Mouse (Mus musculus) frontal cortex, adult (tissue): ENCODE measurements at regions not wholly inside any gene's neighbourhood (a gene's known extent, or its start where the extent isn't known, plus 50 kb on each side); places are given as distances from the start of the nearest gene placed in this dataset.
"Not testable (repeated sequence)": the region's sequence is repeated elsewhere in the genome, so short reads cannot be mapped to it uniquely, and the experiment has no call there.

Experiments used
- ATAC-seq: cut with Nextera tagmentation; 2 replicates; pipeline ENCODE4 v1.9.2; 2017; ENCODE audit warnings: mild to moderate bottlenecking, moderate library complexity, mixed read lengths; ENCODE audit not compliant: low TSS enrichment

DNA sequence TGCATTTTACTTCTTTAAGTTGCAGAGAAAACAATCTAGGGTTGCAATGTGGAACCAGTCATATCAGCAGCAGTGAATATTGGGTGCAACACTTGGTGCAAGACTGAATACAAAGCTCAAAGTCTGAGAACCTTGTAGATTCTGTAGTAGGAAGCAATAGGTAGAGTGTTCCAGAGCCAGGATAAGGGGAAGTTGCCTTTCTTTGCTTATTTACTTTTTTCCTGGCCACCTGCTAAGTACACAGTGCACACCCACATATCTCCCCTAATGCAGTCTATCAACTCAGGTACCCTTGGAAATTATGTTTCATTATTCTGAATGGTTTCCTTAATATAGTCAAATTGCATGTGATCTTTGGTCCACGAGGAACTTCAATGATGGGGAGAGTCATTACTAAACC lies 464.9 kb downstream of the Inhba start:
- no peak for ATAC-seq

DNA sequence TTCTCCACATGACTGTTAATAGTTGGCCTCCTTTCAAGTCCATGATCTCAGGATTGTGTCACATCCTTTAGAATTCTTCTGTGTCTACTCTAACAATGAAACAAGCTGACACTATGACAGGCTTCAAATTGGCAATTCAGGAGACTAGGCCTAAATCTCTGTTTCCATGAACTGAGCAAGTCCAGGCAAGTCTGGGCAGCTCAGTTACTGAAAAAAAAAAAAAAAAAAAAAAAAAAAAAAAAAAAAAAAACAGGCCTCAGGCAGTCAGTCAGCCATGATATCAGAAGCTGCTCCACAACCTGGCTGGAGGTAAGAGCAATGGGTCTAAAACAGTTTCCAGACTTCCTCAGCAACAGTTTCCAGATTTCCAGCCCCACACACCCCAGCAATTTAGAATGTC lies 475.6 kb downstream of the Inhba start:
- ATAC-seq = no peak

DNA sequence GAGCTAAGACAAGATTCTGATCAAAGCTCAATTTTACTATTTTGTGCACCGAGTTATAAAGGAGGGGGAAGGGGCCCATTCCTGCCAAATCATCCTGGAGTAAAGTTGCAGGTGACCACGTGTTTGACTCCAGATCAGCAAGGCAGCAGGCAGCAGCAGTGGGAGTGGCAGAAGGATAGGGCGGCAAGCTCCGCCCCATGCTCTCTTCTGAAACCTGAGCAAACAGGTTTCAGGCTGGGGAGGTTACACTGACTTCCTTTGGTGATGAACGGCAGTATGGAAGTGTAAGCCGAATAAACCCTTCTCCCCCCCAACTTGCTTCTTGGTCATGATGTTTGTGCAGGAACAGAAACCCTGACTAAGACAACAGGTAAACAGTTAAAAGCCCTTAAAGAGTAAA lies 479.0 kb downstream of the Inhba start:
- ATAC-seq = not testable (repeated sequence)

DNA sequence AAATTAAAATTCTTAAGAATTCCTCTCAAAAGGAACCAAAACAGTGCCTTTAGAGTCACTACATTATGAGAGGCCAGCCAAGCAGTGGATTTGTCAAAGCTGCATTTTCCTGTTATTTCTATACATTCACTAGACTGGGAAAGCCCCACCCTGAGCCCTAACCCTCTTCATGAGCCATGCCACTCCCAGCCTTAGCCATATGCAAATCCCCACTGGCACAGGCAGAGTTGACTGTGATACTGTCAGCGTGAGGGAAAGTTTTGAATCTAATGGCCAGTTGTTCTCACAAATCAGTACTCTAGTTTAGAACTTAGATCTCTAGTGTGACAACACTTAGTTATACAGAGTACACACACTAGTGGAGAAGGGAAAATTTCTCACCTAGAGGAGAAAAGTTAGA lies 486.4 kb downstream of the Inhba start:
- no peak for ATAC-seq

DNA sequence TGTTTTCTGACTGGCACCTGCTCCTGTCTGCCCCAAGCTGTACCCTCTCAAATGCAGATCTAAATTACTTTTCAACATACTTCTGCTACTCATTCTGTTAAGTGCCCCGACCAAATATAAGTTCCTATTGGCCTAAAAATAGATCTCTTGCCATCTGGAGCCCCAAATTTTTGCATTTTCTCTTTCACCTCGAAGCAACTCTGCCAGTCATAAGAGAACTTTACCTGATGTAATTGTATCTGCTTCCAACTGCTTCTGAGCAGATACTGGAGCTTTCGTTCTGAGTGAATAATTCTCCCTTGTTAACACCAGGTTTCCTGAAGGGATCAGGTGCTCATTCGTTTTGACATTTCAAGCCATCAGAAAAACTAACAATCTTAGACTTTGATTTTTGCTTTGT lies 501.2 kb downstream of the Inhba start:
- no peak for ATAC-seq

DNA sequence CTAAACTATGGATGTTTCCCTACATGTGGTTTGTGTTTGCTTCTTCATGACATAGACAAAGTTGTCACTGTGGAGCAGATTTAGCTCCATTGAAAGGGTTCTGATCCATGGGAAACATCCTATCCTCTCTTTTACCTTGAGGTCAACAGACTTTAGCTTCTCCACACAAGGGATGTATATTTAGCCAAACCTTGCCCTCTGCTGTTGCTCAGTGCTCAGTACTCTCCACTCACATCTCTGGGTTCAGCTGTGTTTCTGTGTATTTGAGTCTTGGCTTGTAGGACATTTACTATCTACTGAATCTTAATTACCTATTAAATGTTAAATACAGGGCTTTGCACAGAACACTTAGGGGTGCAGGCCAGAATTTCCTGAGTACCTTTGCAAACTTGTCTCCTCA lies 503.5 kb downstream of the Inhba start:
- no peak for ATAC-seq

DNA sequence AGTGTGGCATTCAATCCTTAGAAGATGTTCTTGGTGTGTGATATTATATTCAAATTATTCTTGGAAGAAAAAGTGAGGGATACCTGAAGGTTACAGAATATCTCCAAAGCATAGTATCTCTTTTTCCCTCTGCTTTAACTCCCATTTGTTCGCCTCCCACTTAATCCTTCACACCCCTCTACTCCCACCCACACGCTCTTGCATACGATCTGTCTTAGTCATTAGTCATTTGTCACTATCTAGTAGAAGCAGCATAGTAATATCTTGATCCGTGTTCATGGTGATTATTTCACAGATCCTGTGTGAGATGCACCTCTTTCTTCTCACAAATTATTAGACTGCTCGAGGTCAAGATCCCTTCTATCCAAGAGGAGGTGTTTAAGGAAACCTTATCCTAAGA lies 517.4 kb downstream of the Inhba start:
- ATAC-seq = peak; percentile 72

DNA sequence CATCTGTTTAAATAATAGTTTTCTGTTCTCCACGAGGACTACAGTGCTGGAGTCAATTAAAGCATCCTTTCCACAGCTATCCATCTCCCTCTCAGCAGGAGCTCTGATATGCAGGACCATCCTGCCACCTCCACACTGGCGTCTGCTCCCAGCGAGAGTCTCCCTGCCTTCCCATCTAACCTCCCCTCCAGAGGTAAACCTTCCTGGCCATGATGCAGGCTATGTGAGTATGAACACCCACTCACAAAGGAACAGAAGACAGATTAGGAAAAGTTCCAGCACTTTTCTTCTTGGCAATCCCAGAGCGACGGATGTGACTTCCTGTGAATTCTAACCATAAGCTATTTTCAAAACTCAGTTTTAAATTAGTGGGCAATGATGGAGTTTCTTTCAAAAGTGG lies 532.1 kb downstream of the Inhba start:
- ATAC-seq = peak; percentile 96

DNA sequence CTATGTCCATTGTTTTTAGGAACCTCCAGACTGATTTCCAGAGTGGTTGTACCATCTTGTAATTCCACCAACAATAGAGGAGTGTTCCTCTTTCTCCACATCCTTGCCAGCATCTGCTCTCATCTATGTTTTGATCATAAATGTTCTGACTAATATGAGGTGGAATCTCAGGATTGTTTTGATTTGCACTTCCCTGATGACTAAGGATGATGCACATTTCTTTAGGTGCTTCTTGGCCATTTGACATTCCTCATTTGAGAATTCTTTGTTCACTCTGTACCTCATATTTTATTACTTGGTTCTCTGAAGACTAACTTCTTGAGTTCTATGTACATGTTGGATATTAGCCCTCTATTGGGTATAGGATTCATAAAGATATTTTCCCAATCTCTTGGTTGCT lies 538.4 kb downstream of the Inhba start:
- ATAC-seq = no peak

DNA sequence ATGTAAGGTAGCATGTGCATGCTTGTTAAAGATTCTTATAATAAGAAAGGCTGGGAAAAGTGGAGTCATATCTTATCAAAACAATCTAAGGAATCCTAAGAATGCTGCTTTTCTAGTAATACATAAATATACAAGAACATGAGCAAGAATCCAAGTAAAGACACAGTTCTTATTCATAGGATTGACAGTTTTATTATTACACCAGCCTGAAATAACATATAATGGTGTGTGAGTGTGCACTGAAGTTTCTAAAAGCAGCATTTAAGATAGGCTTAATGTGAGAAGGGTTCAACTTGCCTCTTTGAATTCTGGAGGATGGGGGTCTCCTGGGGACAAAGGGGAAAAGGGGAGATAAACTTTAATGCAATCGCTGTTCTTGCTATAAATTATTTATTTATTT lies 553.3 kb downstream of the Inhba start:
- ATAC-seq = no peak

DNA sequence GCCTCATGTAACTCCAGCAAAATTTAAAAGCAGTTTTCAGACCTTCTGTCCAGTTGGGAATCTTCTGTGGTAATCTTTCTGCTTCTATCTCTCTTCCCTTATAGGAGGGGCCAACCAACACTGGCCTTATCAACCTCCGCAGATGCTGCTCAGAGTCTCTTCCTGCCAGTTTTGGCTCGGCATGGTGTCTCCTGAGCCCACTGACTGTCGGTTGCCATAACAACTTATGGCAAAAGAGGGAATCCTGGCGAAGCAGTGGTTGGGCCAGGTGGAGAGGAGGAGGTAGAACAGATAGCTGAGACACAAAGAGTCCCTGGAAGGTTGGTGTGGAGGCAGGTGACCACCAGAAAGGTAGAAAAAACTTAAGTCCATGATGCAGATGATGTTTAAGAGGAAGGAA lies 562.4 kb downstream of the Inhba start:
- peak; percentile 95 for ATAC-seq

DNA sequence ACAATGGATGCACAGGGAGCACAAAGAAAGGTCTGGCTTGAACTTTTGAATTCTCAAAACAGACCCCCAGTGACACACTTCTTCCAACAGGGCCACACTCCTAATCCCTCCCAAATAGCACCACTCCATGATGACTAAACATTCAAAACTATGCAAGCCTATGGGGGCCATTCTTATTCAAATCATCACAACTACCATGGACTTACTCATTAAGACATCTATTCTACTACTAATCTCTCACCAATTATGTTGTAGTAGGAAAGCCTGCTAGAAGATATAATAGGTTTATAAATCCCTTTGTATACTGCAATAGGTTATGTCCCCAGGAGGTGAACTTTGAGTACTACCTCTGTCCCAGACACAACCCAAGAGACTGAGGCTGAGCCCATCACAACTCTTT lies 574.6 kb downstream of the Inhba start:
- no peak for ATAC-seq

DNA sequence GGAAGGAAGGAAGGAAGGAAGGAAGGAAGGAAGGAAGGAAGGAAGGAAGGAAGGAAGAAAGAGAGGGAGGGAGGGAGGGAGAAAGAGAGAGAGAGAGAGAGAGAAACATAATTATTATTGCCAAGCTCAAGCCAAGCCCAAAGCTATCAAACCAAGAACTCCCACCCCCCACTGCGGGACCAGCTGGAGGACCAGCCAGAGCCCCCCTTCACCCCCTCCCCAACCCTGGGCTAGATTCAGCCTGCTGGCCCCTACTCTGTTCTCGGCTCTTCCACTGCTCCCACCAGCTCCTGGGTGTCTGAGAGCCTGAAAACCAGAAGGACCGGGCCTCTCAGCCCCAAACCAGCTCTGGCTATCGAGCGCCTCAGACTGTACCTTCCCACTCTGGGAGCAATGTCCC lies 608.1 kb downstream of the Inhba start:
- no peak for ATAC-seq

DNA sequence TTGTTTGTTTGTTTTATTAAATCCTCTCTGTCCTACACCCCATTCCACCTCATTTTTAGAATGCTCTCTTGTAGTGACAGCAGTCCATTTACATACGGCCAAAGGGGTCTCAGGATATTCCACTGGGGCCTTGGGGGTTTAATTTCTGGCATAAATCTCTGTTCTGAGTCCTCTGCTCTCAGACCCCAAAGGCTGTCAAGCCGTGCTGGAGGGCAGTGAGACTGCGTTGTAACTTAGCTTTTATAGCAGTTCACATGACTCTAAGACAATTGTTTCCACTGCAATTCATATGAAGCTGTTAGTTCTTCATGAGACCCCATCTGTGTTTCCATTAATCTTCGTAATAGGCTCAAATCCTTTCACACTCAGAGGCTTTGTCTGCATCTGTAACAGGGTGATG lies 614.9 kb downstream of the Inhba start:
- no peak for ATAC-seq

DNA sequence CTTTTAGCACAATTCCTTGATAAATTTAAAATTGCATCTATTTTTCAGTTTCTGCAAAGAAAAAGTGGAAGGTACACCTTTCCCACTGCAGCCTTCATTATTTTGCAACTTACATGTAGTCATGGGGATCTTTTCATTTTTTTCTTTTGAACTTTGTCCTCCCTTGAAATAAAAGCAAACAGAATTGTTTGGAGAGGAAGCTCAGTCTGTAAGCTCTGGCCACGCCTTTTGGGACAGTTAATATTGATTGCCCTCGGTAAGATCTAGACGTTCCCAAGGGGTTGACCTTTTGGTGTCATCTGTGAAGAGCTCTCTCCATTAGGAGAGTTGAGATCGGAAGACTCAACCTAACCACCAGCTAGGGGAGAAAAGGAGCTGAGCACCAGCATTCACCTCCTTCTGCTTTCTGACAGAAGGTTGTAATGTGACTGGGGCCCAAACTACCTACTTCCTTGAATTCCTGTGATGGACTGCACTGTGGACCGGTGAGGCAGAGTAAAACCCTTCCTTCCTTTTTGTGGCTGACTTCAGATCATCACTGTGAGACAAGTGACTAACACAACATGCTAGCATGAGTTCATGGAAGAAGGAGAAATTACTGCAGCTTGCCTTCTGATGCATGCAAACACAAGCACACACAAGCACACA lies 621.9 kb downstream of the Inhba start:
- no peak for ATAC-seq

DNA sequence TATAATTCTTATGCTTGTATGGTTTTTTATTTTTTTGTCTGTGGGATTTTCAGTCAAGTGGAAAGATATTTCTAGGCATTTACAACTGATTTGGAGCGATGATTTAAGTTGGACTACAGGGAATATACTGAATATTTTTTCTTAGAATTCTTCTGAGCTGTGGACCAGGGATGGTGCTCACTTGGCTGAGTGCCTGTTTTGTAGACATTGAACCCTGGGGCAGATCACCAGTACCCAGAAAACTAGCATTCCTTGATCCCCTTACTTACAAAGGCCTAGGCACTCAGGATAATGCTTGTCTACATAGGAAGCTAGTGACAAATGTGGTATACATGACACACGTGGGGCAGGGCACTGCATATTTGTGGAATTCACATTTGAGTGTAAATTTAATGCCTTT lies 624.6 kb downstream of the Inhba start:
- ATAC-seq = no peak

DNA sequence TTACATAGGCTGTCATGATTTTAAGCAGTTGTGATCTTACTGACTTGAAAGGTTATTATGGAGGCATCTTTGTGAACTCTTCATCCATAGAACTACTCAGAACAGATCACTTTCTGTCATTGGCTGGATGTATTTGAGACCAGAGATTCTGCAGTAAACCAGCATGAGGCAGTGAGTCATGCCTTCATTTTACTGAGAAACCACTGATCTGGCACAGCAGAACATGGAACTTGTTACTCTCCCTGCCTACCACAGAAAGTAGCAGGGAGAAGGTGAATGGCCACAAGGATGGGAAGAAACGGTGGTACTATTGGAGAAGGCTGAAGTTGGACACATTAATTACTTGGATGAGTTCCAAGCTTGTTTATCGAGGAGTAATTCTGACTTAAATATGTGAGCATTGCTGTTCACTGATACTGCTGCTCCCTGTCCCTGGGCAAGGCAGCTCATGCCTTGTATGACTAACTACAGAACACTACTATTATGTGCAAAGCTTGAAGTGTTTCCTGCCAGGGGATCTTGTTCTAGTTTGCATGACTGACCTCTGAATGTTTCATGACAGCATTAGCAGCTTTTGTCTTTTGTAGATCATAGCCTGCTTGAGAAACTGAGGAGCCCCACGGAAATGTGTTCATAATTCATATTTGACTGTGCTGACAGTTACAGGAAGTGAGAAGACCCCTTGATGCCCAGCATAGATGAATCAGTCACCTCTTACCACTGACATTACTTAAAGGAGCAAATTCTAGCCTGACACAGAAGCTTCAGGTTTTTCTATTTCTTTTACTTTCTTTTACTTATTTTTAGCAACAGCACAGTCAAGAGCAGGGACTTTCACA lies 630.2 kb downstream of the Inhba start:
- ATAC-seq = peak; percentile 80

DNA sequence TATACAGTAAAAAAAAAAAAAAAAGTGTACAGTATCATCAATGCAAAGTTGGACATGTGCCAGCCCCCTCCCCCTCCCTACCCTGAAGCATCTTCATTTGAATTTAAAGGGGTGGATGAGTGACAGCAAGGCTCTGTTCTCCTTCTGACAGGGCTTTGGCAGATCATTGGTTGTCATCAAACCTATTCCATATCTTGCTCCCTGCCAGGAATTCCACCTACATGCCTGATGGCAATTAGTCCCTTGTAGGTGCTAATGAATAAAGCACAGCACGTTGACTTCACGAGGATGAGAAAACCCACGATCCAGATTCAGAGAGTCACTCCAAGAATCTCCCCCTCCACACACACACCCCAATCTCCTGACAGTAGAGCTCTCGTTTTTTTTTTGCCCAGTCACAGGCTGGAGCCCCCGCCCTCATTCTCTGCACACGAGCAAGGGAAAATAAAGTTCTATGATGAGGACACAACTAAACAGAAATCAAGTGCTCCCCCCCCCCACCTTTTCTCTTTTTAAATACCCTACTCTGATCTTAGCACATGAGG lies 630.9 kb downstream of the Inhba start:
- no peak for ATAC-seq

DNA sequence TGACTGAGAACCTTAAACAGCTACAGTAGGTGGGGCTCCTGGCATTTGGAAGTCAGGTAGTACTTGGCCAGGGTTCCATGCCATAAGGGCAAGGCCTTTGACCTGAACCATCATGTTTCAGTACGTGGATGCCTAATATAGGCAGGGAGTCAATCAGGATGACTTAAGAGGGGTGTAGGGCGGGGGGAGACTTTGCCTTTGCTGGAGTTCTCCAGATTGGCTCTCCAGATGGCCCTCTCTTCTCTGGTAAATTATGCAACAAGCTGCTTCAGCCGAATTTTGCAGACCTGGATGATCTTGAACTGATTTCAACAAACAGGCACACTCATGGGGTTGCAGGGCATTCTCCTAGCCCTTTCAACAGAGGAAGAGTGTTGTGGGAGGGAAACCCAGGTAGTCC lies 633.7 kb downstream of the Inhba start:
- ATAC-seq = peak; percentile 22

DNA sequence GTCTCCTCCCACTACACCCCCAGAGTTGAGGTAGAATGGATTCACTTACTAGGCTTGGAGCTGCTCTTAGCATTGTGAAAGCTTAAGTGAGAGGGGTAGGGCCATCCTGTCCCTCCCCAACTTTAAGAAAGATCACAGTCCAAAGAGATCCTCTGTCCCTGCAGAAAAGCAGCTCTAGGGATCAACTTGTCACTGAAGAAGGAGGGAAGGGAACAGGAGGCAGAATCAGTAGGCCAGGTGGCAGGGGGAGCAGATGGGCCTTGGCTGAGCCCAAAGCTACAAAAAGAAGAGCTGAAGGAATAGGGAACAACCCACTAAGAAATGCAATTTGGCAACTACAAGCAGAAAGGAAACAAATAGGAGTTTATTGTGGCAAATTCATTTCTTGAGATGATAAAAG lies 634.4 kb downstream of the Inhba start:
- ATAC-seq = peak; percentile 56

DNA sequence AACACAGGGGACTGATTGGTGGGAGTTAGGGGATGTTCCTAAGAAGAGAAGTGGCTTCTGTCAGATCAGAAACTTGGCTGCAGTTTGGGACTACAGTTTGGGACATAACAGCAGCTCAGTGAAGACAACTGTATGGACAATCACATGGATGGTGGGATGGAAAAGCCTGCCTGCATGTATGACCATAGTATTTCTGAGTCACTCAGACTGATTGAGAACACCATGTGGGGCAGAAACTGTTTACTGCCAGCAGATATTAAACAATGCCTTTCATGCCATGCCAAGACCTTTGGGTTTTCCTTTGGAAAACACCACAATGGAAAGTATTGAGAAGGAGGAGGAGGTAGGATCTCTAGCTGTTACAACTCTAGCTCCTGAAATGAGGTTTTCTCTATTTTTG lies 635.0 kb downstream of the Inhba start:
- ATAC-seq = no peak

DNA sequence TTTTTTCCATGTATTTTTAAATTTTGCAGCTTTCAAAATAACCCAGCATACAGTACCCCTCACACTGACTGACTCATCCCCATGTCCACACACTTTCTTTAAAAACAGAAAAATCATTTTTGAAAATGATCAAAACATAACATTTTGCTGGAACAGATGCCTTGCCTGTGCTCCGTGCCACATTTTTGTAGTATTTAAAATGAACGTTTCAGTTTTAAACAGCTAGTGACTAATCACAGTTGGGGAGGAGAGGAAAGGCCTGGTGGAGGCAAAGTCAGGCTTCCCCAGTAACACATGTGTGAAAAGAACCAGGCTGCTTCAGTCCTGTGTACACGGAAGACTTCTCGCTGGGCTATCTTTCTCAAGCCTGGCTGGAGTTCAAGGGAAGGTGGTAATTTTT lies 644.5 kb downstream of the Inhba start:
- peak; percentile 85 for ATAC-seq

DNA sequence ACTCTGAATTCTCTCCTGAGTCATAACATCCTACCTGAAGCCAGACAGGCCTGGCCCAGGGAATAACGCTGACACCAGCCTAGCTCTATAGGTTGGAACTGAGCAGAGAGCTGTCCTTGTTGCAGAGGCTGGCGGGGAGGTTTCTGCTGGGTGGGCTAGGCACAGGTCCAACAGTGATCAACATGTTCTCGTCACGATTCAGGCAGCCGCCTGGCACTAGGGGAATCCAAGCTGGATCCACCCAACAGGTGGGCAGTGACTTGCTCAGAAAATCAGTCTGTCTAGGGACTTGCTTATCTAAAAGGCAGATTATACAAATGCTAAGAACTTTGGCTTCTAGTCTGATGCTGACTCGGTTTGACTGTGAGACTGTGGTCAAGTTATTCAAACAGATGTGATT lies 648.2 kb downstream of the Inhba start:
- ATAC-seq = peak; percentile 69
